Mouse (Mus musculus): Measurements from ENCODE around the gene Tnnt3. TPM values are rescaled to one million over a fixed set of nuclear protein-coding genes. Genes with fewer than 3 reads are reported as not detected.

Gene Tnnt3
- polyA plus RNA-seq (2014; fragmentation: Nextera tagmentation; extraction: Ambion mirVana): 0.42 and 0.53 TPM in 2 replicates

- Histone ChIP-seq H3K9ac (ENCODE audit: low read length) (no peak within 1 kb of the TSS), H3K4me2 (ENCODE audit: low read length) (no peak within 1 kb of the TSS), H3K4me3 (ENCODE audit: low read depth, low read length) (no peak within 1 kb of the TSS), H3K27me3 (replicated peaks; ENCODE audit: control insufficient read depth, insufficient read depth, low read length) (no peaks in the 10 kb centered on the region), H3K27ac (ENCODE audit: low read depth, low read length) (no peak within 1 kb of the TSS), H3K4me1 (ENCODE audit: control insufficient read depth, insufficient read depth, low read length) (no peaks in the 10 kb centered on the region), H3K9me3 (replicated peaks; ENCODE audit: control insufficient read depth, low read length) (no peaks in the 10 kb centered on the region), H3K36me3 (ENCODE audit: control insufficient read depth, insufficient read depth, low read length) (no peaks in the 10 kb centered on the region)
- WGBS: 92% methylated on average over 2 of the region's 2 CpGs
- ATAC-seq (no peak), DNase-seq (ENCODE audit: low spot score) (no peak)
Observed at GRCm38 (mm10) chr7:142498575-142498974, at the start of gene Tnnt3. Tnnt3 (plus strand) TSS chr7:142498836.

- no peak for DNase-seq (ENCODE audit: low spot score)
- no peak overlapping the region for H3K4me3 ChIP-seq (ENCODE audit: low read depth, low read length)
- no peaks in the 10 kb centered on the region for H3K27me3 ChIP-seq (replicated peaks; ENCODE audit: control insufficient read depth, insufficient read depth, low read length)
- H3K4me2 ChIP-seq (ENCODE audit: low read length): no peak overlapping the region
- no peaks in the 10 kb centered on the region for H3K9me3 ChIP-seq (replicated peaks; ENCODE audit: control insufficient read depth, low read length)
- WGBS: 77% methylated on average over 6 of the region's 6 CpGs
- no peak for ATAC-seq
- no peak overlapping the region for H3K9ac ChIP-seq (ENCODE audit: low read length)
- H3K4me1 ChIP-seq (ENCODE audit: control insufficient read depth, insufficient read depth, low read length): no peaks in the 10 kb centered on the region
- no peaks in the 10 kb centered on the region for H3K36me3 ChIP-seq (ENCODE audit: control insufficient read depth, insufficient read depth, low read length)
- H3K27ac ChIP-seq (ENCODE audit: low read depth, low read length): no peak overlapping the region
Observed at GRCm38 (mm10) chr7:142449038-142449617, 49.5 kb upstream of the Tnnt3 start.

GRCm38 (mm10) chr7:142454706-142455105 is 43.9 kb upstream of the Tnnt3 start:
- H3K36me3 ChIP-seq (ENCODE audit: control insufficient read depth, insufficient read depth, low read length): no peaks in the 10 kb centered on the region

GRCm38 (mm10) chr7:142455251-142455650 is 43.4 kb upstream of the Tnnt3 start:
- no peak overlapping the region for H3K27ac ChIP-seq (ENCODE audit: low read depth, low read length)
- peaks cover 16% of the 10 kb centered on the region for H3K4me1 ChIP-seq (ENCODE audit: control insufficient read depth, insufficient read depth, low read length)
- no peaks in the 10 kb centered on the region for H3K9me3 ChIP-seq (replicated peaks; ENCODE audit: control insufficient read depth, low read length)
- no peak overlapping the region for H3K4me2 ChIP-seq (ENCODE audit: low read length)
- H3K27me3 ChIP-seq (replicated peaks; ENCODE audit: control insufficient read depth, insufficient read depth, low read length): no peaks in the 10 kb centered on the region
- ATAC-seq (no peak), DNase-seq (ENCODE audit: low spot score) (no peak)
- H3K9ac ChIP-seq (ENCODE audit: low read length): no peak overlapping the region
- H3K36me3 ChIP-seq (ENCODE audit: control insufficient read depth, insufficient read depth, low read length): no peaks in the 10 kb centered on the region
- H3K4me3 ChIP-seq (ENCODE audit: low read depth, low read length): no peak overlapping the region
- WGBS: 47% methylated on average over 2 of the region's 2 CpGs

More at GRCm38 (mm10) chr7:142454706-142455105, 43.9 kb upstream of the Tnnt3 start:
- H3K4me3 ChIP-seq (ENCODE audit: low read depth, low read length): no peak overlapping the region
- DNase-seq (ENCODE audit: low spot score) (no peak), ATAC-seq (no peak)
- WGBS: 31% methylated on average over 1 of the region's 1 CpGs
- H3K4me1 ChIP-seq (ENCODE audit: control insufficient read depth, insufficient read depth, low read length): peaks cover 16% of the 10 kb centered on the region
- no peak overlapping the region for H3K9ac ChIP-seq (ENCODE audit: low read length)
- no peaks in the 10 kb centered on the region for H3K9me3 ChIP-seq (replicated peaks; ENCODE audit: control insufficient read depth, low read length)
- H3K4me2 ChIP-seq (ENCODE audit: low read length): no peak overlapping the region
- no peak overlapping the region for H3K27ac ChIP-seq (ENCODE audit: low read depth, low read length)
- no peaks in the 10 kb centered on the region for H3K27me3 ChIP-seq (replicated peaks; ENCODE audit: control insufficient read depth, insufficient read depth, low read length)

GRCm38 (mm10) chr7:142456806-142457205 is 41.8 kb upstream of the Tnnt3 start:
- no peak for DNase-seq (ENCODE audit: low spot score)

GRCm38 (mm10) chr7:142457227-142457811 is 41.3 kb upstream of the Tnnt3 start:
- no peak overlapping the region for H3K9ac ChIP-seq (ENCODE audit: low read length)
- peaks cover 16% of the 10 kb centered on the region for H3K4me1 ChIP-seq (ENCODE audit: control insufficient read depth, insufficient read depth, low read length)
- H3K9me3 ChIP-seq (replicated peaks; ENCODE audit: control insufficient read depth, low read length): no peaks in the 10 kb centered on the region
- no peaks in the 10 kb centered on the region for H3K27me3 ChIP-seq (replicated peaks; ENCODE audit: control insufficient read depth, insufficient read depth, low read length)
- no peak overlapping the region for H3K4me2 ChIP-seq (ENCODE audit: low read length)
- peak; percentile 87 for ATAC-seq
- 18% methylated on average over 3 of the region's 3 CpGs for WGBS
- H3K27ac ChIP-seq (ENCODE audit: low read depth, low read length): peak overlapping the region; percentile 74
- H3K4me3 ChIP-seq (ENCODE audit: low read depth, low read length): no peak overlapping the region
- DNase-seq (ENCODE audit: low spot score): peak; percentile 81
- no peaks in the 10 kb centered on the region for H3K36me3 ChIP-seq (ENCODE audit: control insufficient read depth, insufficient read depth, low read length)

More at GRCm38 (mm10) chr7:142456806-142457205, 41.8 kb upstream of the Tnnt3 start:
- Histone ChIP-seq H3K4me1 (ENCODE audit: control insufficient read depth, insufficient read depth, low read length) (peaks cover 16% of the 10 kb centered on the region), H3K4me2 (ENCODE audit: low read length) (no peak overlapping the region), H3K9ac (ENCODE audit: low read length) (no peak overlapping the region), H3K27me3 (replicated peaks; ENCODE audit: control insufficient read depth, insufficient read depth, low read length) (no peaks in the 10 kb centered on the region), H3K36me3 (ENCODE audit: control insufficient read depth, insufficient read depth, low read length) (no peaks in the 10 kb centered on the region), H3K27ac (ENCODE audit: low read depth, low read length) (peak overlapping the region; percentile 74; the same call in 1 of the 2 replicates), H3K9me3 (replicated peaks; ENCODE audit: control insufficient read depth, low read length) (no peaks in the 10 kb centered on the region), H3K4me3 (ENCODE audit: low read depth, low read length) (no peak overlapping the region)
- WGBS: 82% methylated on average over 3 of the region's 3 CpGs
- ATAC-seq: 0 out of 2 replicates have a peak, but pooled peaks have one; percentile 13

GRCm38 (mm10) chr7:142458026-142458425 is 40.6 kb upstream of the Tnnt3 start:
- H3K27me3 ChIP-seq (replicated peaks; ENCODE audit: control insufficient read depth, insufficient read depth, low read length): no peaks in the 10 kb centered on the region
- no peak overlapping the region for H3K4me3 ChIP-seq (ENCODE audit: low read depth, low read length)
- H3K4me2 ChIP-seq (ENCODE audit: low read length): no peak overlapping the region
- H3K4me1 ChIP-seq (ENCODE audit: control insufficient read depth, insufficient read depth, low read length): peaks cover 16% of the 10 kb centered on the region
- peak; percentile 37 for DNase-seq (ENCODE audit: low spot score)
- no peak for ATAC-seq
- WGBS: 40% methylated on average over 2 of the region's 2 CpGs
- no peaks in the 10 kb centered on the region for H3K36me3 ChIP-seq (ENCODE audit: control insufficient read depth, insufficient read depth, low read length)
- peak overlapping the region; percentile 74 for H3K27ac ChIP-seq (ENCODE audit: low read depth, low read length)
- no peak overlapping the region for H3K9ac ChIP-seq (ENCODE audit: low read length)
- H3K9me3 ChIP-seq (replicated peaks; ENCODE audit: control insufficient read depth, low read length): no peaks in the 10 kb centered on the region

- Histone ChIP-seq H3K36me3 (ENCODE audit: control insufficient read depth, insufficient read depth, low read length) (no peaks in the 10 kb centered on the region), H3K4me1 (ENCODE audit: control insufficient read depth, insufficient read depth, low read length) (peaks cover 16% of the 10 kb centered on the region), H3K9me3 (replicated peaks; ENCODE audit: control insufficient read depth, low read length) (no peaks in the 10 kb centered on the region), H3K9ac (ENCODE audit: low read length) (no peak overlapping the region), H3K27me3 (replicated peaks; ENCODE audit: control insufficient read depth, insufficient read depth, low read length) (no peaks in the 10 kb centered on the region), H3K4me2 (ENCODE audit: low read length) (no peak overlapping the region), H3K27ac (ENCODE audit: low read depth, low read length) (no peak overlapping the region), H3K4me3 (ENCODE audit: low read depth, low read length) (no peak overlapping the region)
- WGBS: 84% methylated on average over 5 of the region's 5 CpGs
- no peak for ATAC-seq
- DNase-seq (ENCODE audit: low spot score): no peak
Observed at GRCm38 (mm10) chr7:142458676-142459298, 39.8 kb upstream of the Tnnt3 start.

- WGBS: 89% methylated on average over 2 of the region's 2 CpGs
Observed at GRCm38 (mm10) chr7:142459299-142459691, 39.3 kb upstream of the Tnnt3 start.

More at GRCm38 (mm10) chr7:142459299-142459691, 39.3 kb upstream of the Tnnt3 start:
- H3K4me3 ChIP-seq (ENCODE audit: low read depth, low read length): no peak overlapping the region
- DNase-seq (ENCODE audit: low spot score): no peak
- H3K4me1 ChIP-seq (ENCODE audit: control insufficient read depth, insufficient read depth, low read length): peaks cover 16% of the 10 kb centered on the region
- no peak overlapping the region for H3K9ac ChIP-seq (ENCODE audit: low read length)
- H3K36me3 ChIP-seq (ENCODE audit: control insufficient read depth, insufficient read depth, low read length): no peaks in the 10 kb centered on the region
- no peak for ATAC-seq
- no peaks in the 10 kb centered on the region for H3K9me3 ChIP-seq (replicated peaks; ENCODE audit: control insufficient read depth, low read length)
- no peak overlapping the region for H3K4me2 ChIP-seq (ENCODE audit: low read length)
- H3K27ac ChIP-seq (ENCODE audit: low read depth, low read length): no peak overlapping the region
- H3K27me3 ChIP-seq (replicated peaks; ENCODE audit: control insufficient read depth, insufficient read depth, low read length): no peaks in the 10 kb centered on the region

All from forebrain, embryonic 14.5 days (tissue).